Mouse (Mus musculus) ES-E14 (cell line): ENCODE measurements around the gene Selenon.
"Not testable (repeated sequence)": the region's sequence is repeated elsewhere in the genome, so short reads cannot be mapped to it uniquely, and the experiment has no call there.

Experiments used
- HCFC1 ChIP-seq: IDR thresholded peaks from 2 replicates; pipeline ENCODE4 v1.6.1; 2012; ENCODE audit warnings: low read length, inconsistent platforms, borderline replicate concordance; ENCODE audit not compliant: insufficient read depth
- MAFK ChIP-seq: IDR thresholded peaks from 2 replicates; pipeline ENCODE4 v1.6.1; 2014; ENCODE audit warnings: mild to moderate bottlenecking, low read depth, low read length, inconsistent platforms; ENCODE audit not compliant: insufficient read depth

GRCm38 (mm10) chr4:134494161-134494560 lies 57.8 kb downstream of the Selenon start:
- TF ChIP-seq HCFC1, MAFK: not testable (repeated sequence)
